Mouse (Mus musculus): ENCODE data around the gene Zscan2.

Zscan2 gene

DNA sequence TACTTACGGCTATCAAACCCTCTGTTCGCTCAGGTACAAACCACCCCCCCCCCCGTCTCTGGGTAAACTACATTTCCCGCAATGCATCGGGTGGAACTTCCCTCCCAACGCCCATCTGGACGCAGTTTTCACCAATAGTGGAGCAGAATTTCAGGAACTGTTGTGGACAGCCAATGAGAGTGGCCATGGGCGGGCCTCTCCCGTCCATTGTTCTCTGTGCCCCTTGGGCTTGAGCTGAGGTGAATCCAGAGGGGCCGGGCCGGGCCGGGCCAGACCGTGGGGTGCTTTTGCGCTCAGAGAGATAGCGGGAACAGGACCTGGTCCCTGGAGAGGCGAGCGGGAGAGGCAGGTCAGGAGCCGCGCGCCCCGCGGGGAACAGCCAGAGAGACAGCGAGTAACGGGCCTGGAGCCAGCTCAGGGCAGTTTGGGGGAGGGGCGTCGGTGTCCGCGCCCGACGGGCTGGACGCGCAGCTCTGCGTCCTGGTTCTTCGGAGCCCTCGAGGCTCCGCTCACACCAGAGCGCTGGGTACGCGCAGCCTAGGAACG is at the start of gene Zscan2:
Zscan2 (plus strand) TSS at position 192 of the 546 bp plus-strand sequence.
- DNase-seq, result peak; percentile 93 to 94

DNA sequence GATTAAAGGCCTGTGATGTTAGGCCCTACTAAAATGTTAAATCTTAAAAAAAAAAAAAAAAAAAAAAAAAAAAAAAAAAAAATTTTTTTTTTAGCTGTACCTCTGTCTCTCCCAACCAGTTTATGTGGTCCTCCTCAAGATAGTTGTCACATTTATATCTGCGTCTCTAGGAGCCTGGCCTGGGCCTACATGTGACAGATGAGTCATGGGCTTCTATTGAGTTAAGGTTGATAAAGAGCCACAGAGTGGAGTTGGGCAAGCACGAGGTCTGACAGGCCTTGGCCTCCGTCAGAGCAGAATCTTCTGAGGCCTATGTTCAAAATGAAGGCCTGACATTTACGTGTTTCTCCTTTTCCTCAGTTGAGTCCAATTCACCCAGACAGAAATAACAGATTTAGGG is 47.3 kb upstream of the Zscan2 start:
- no peak for DNase-seq

DNA sequence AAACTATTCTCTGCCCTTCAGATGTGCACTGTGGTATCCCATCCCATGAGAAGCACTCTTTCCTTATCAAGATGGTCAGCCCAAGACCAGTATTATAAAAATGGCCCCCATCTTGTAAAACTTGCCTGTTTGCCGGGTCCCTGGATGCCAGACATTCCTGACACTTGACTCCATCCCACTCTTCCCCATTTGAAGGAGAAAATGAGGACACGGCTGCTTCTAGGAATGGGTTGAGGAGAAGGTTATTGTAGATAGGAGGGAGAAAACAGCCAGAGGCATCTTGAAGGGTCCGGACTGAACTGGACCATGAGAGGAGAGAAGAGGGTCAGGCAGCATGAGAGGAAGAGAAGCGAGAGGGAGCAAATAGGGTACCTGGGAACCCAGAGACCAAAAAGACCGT is 44.1 kb upstream of the Zscan2 start:
- DNase-seq, result no peak

DNA sequence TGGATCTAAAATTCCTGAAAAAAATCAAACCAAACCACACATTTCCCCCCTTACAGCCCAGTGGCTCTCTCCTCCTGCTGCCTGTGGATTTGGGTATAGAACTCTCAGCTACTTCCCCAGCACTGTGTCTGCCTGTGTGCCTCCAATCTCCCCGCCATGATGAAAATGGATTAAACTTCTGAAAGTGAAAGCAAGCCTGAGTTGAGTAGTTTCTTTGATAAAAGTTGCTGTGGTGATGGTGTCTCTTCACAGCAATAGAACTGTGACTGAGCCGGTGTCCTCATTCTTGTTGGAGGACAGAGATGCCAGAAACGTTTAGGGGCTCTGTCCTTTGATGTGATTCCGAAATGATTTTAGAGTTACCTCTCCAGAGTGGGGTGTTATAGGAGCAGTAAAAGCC is 39.9 kb upstream of the Zscan2 start:
- no peak for DNase-seq

DNA sequence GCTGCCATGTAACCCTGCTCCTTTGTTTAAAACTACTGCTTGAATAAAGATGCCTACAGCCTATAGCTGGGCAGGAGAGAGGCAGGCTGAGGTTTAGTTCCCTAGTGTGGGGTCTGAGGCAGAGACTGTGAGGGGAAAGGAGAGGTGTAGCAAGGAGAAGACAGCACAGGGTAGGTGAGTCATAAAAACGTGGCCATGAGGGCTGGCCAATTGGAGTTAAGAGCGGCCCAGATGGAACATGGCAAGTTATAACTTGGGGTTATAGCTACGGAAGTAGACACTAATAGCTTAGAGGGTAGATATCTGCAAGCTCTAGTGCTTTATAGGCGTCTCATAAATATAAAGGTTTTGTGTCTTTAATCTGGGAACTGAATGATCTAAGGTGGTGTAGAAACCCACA is 37.5 kb upstream of the Zscan2 start:
- no peak for DNase-seq

DNA sequence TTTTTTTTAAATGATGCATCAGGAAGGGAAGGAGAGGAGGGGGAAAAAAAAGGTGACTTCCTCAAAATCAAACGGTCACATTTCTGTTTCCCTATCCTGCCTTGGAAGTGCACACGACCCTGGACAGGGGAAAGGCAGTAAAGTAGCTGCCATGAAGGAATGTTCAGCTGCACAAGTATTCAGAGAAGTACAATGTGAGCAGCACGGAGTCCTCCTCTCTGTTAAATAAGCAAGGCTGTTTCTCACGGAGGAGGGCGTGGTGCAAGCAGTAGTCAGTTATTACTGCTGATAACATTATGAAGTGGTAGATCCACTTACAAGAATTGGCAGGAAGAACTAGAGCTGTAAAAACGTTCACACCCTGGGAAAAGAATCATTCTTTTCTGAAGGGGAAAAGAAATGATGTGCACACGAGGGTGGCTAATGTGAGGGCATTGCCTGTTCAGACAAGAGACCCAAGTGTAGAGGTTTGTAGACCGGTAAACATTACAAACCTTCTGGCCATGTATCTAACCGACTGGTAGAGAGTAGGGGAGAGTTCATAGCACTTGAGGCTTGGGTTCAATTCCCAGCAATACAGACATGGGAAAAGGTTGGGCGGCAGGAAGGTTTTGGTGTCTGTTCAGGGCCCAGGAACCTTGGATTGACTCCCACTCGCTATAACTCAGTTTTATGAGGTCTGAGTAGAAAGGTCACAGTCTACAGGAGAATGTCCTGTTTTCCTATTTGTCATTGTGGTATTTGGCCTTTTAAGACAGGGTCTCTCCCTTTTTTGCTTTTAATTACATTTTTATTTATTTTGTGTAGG is 36.6 kb upstream of the Zscan2 start:
- peak; percentile 60 to 78 for DNase-seq

DNA sequence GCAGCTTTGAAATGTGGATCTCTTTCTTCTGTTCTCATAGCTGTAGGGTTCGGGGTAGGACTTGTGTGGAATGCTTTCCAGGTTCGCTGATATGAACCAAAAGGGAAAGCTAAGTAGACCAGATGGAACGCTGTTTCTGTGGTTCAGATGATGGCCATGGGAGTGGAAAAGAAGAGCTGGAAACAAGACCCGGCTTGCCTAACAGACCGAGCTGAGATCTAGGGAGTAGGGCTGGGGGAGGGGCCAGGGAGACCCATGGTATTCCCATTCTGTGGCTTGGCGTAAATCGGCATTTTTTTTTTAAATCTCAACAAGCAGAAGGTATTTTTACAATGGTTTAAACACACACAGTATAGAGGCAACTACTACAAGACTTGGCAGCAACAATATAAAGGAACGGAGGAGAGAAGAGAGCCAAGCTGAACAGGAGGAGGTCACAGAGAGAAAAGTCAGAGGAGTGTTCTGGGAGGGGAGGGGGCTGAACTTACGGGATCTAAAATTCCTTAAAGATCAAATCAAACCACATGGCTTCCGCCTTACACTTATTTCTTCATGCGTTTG is 34.8 kb upstream of the Zscan2 start, which contains the start of gene Iqgap1:
Iqgap1 (minus strand) TSS at position 132 of the 561 bp plus-strand sequence.
- DNase-seq, result no peak

DNA sequence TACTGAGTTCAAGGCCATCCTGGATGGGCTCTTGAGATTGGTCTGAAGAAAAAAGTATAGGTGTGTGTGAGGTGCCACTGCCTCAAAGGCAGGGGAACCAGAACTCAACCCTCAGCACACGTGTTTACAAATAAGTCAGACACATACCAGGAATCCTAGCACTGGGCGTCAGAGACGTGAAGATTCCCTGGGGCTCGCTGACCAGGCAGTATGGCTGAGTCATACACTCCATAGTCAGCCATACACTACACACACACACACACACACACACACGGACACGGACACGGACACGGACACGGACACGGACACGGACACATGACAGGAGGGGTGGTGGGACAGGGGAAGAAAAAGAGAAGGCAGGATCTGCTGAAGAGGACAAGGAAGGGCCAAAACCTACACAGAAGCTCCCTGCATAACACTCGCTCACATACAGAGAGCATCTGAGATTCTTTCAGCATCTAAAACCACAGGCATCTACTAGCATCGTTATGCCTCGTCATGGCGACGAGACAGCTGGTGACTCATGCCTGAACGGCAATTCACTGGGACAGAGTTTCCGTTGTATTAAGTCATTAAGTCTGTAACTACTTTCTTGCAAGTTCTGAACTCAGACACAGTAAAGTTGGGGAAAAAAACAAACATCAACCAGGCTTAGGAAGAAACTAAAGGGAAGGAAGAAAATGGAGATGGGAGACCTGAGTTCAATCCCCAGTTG is 32.4 kb upstream of the Zscan2 start:
- peak; percentile 47 to 51 for DNase-seq

DNA sequence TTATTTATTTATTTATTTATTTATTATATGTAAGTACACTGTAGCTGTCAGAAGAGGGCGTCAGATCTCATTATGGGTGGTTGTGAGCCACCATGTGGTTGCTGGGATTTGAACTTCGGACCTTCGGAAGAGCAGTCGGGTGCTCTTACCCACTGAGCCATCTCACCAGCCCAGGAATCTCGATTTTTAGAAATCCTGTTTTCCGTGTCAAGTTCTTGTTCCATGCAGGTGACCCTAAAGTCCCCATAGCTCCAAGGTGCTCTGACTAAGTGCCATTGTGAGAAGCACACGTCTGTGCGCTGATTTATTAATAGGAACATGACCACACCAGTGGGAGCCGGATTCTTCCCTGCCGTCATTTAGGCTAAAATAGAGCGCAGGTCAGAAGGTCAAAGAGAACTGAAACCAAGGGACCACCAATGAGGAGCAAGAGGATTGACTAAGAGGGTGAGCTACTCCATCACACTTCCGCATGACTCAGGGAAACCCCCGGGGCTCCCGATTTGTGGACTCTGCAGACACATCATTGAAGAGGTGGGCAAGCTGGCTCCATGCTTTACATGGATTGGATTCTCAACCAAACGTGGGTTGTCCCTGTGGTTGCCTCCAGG is 30.4 kb upstream of the Zscan2 start:
- DNase-seq, result peak; percentile 56 to 69

DNA sequence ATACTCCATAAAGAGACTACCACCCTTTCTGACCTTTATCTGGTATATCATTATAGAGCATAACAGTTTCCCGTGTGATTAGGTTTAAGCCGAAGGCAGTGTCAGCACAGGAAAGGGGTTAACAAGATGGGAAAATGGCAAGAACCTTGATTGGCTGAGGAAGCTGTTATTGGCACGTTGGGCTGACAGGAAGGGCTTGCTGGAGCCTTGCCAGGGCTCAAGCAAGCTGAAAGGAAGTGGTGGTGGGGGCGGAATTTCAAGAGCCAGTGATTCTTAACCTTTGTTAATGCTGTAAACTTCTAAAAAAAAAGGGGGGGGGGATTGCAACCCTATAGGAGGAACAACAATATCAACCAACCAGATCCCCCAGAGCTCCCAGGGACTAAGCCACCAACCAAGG is 28.5 kb upstream of the Zscan2 start:
- peak; percentile 63 to 68 for DNase-seq

DNA sequence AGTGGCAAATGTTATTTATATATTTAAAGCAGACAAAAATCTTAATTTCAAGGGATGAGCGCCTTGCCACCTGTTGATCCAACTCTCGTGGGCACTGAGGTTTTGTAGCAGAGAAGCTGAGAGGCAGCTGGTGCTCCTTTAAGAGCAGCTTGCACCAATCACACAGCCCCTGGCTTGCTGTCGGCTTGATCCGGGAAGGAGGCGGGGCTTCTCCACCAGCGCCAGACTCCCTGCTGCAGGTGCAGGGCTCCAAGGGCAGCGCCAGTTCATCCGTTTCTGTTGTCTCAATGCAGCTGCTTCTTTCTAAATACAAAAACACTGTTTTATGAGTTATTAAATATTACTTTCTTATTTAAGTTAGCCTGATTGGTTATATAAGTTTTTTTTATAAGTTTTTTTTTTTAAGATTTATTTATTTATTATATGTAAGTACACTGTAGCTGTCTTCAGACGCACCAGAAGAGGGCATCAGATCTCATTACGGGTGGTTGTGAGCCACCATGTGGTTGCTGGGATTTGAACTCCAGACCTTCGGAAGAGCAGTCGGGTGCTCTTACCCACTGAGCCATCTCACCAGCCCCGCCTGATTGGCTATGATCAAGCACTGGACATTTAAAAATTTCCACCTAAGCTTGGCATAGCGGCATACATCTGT is 27.6 kb upstream of the Zscan2 start:
- peak; percentile 74 to 82 for DNase-seq

DNA sequence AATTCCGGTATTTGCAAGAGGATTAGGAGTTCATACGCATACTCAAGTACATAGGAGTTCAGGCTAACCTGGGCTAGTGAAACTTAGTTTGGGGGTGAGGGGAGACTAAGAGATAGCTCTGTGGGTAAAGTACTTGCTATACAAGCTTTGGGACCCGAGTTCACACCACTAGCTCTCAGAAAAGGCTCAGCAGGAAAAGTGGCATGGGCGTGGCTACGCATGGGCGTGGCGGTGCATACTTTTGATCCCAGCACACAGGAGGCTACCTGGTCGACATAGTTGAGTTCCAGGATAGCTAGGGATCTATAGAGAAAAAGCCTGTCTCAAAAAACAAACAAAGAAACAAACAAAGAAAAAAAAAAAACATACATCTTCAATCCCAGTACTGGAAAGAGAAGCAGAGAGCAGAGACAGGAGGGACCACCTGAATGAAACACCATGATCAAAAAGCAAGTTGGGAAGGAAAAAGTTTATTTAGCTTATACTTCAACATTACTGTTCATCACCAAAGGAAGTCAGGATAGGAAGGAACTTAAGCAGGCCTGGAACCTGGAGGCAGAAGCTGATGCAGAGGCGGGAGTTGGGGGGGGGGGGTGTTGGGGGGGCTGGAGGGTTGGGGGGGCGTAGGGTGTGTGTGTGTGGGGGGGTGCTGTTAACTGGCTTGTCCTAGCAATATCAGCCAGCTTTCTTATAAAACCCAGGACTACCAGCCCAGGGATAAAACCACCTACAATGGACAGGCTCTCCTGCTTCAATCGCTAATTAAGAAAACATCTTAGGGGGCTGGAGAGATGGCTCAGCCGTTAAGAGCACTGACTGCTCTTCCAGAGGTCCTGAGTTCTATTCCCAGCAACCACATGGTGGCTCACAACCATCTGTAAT is 26.8 kb upstream of the Zscan2 start:
- DNase-seq, result peak in 1 of 2 experiments; percentile 26

DNA sequence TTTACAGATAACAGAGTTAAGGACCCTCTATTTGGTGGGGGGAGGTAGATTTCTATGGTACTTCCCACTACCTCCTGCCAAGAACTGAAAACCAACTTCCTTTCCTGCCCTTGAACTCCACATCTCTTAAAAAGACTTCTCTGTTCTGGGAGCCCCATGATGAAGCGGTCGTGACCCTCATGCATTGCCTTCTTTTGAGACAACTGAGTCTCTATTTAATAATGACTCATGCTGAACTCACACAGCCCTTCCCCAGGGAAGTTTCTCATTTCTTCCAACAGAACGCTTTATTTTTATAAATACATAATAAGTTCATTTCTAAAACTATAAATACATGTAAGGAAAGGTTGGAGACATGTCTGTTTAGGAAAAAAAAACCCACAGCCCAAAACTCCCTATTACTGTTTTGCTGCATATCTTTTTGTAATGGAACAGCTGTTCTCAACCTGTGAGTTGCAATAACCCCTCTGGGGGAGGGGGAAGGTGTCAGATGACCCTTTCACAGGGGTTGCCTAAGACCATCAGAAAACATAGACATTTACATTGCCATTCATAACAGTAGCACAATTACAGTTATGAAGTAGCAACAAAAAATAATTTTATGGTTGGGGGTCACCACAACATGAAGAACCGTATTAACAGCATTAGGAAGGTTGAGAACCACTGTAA is 24.6 kb upstream of the Zscan2 start:
- no peak for DNase-seq

DNA sequence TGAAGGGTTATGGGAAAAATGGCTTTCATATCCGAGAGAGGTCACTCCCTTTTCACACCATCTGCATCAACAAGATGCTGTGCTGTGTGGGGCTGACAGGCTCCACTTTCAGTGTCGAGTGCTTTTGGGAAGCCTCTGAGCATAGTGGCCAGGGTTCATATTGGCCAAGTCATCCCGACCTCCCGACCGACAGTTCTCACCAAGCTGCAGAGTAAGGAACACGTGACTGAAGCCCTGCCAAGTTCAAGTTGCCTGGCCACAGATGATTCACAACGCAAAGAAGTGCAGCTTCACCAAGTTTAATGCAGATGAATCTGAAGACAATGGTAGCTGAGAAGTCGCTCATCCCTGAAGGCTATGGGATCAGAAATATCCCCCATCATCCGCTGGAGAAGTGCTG is 23.0 kb upstream of the Zscan2 start:
- DNase-seq, result peak in 1 of 2 experiments; percentile 22

DNA sequence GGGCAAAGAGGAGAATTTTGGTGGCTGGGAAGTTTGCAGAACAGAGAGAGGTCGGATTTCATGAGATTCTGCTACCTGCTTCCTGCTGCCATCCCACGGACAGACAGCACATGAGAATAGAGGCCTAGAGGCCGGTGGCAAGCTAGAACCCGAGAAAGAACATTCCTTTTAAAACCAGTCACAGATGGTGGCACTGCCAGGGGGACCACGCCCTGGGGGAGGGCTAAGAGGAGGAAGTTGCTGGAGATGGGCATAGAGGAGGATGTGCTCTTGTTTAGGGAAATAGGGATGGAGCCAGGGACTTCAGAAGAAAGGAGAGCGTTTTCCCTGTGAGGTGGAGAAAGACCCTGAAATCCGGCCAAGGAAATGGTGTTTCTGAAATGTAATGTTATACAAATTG is 22.5 kb upstream of the Zscan2 start:
- DNase-seq, result peak in 1 of 2 experiments; percentile 21

DNA sequence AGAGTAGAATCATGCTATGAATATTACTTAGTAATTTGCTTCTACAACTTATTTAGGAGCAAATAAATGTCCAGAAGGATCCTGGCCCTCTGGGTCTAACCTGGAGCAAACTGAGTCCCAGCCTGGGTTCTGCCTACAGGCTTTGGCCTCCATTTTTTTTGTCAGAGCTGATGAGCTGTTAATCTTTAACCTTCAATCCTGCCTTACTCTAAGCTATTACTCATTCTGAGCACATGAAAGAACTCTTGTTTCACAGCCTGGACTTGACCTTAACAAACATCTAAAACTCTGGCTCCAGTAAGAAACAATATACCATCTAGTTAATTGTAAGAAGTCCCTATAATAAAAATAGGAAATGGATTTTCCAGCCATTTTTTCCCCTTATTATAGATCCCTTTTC is 21.0 kb upstream of the Zscan2 start:
- no peak for DNase-seq

DNA sequence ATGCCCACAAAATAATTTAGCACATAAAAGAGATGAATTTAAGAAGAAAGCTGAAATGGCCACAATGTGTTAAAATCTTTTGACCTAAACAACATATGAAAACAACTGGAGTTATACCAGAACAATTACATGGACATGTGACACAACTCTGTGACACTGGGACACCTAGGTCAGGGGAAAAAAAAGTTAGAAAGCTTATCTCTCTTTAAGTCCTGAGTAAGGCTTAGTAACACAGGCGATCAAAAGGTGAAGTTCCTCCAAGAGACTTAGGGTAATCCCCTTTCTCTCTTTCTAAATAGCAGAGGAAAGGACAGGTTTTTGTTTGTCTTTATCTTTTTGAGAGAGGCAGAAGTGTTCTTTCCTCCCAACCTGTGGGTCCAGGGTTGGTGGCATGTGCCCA is 20.5 kb upstream of the Zscan2 start:
- no peak for DNase-seq

DNA sequence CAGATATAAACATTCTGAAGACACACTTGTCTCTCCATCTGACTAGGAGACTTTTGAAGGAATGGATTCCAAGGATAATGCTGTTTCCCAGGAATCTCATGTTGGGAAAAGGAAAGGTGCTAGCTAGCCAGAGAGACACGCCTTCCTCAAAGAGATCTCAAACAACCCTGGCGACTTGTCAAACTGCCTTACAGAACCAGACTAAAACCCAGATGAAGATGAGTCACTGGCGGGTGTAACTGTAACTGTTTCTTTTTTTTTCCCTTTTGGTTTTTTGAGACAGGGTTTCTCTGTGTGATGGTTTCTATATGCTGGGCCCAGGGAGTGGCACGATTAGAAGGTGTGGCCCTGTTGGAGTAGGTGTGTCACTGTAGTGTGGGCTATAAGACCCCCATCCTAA is 19.8 kb upstream of the Zscan2 start:
- DNase-seq, result no peak

DNA sequence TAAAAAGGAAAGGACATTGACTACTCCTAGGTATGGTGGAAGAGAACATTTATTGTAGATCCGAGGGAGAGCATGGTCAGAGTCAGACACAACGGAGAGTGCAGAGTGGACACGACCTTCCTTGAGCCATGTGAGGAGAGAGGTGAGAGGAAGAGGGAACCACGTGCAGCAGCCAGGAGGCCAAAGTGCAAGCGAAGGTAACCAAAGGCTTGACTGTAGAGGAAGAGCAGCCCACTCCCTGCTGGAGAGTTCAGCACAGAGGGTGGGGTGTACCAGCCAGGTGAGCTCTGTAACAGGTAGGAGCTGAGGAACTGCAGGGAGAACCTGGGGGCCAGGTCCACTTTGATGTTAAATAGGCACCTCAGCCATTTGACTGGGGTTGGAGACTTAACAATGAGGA is 18.6 kb upstream of the Zscan2 start:
- no peak for DNase-seq

DNA sequence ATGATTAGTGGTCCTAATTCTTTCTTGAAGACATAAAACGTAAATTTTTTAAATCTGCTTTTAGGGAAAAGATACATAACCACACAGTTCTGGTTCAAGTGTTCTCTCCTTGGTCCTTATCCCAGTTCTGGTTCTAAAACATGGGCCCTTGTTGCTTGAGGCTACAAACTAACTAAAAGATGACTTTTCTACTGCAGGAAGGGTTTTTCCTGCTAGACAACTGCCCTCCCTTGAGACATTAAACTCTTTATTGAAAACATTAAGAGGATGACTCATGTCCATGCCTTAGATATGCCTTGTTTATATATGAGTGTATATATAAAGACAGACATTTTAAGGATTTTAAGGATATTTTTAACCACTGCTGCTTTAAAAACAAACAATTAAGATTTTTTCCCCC is 17.5 kb upstream of the Zscan2 start:
- no peak for DNase-seq

Measured in lung, adult 18-20 months (tissue).